Mouse (Mus musculus) gastrocnemius, adult 2 months (tissue): Measurements from ENCODE around the gene Hsf2bp. TPM values are rescaled to one million over a fixed set of nuclear protein-coding genes. Genes with fewer than 3 reads are reported as not detected.
"Not testable (repeated sequence)": the region's sequence is repeated elsewhere in the genome, so short reads cannot be mapped to it uniquely, and the experiment has no call there.

Experiments used
- DNase-seq: peaks from one replicate; pipeline ENCODE4 v3.0.0; 2022
- H3K27ac ChIP-seq: fragments of 200-600 bp; 2 replicates; pipeline ENCODE4 v1.8.1; 2022; ENCODE audit warnings: mild to moderate bottlenecking
- H3K4me3 ChIP-seq: fragments of 200-600 bp; 2 replicates; pipeline ENCODE4 v1.8.1; 2022; ENCODE audit warnings: mild to moderate bottlenecking, moderate library complexity
- CTCF ChIP-seq: fragments of 200-600 bp; IDR thresholded peaks from 2 replicates; pipeline ENCODE4 v1.8.1; 2022; ENCODE audit warnings: antibody characterized with exemption, mild to moderate bottlenecking, moderate library complexity
- intact Hi-C: fragments of 180-260 bp; cut with DNase I; formaldehyde crosslinking; loops from one replicate; pipeline ENCODE4 v1.15.1; 2025
- long read RNA-seq, 2 experiments: library from polyadenylated mRNA; stranded (forward); transcript quantifications; one replicate each; pipeline ENCODE4 v2.0.0; 2021
- total RNA-seq, 2 experiments: library from RNA; stranded (reverse); gene quantifications; 2 replicates each; pipeline ENCODE4 v1.2.3; 2021

Gene Hsf2bp
- total RNA-seq: 1 to 10 TPM in 1 of 2 experiments, under 1 TPM in 1; 0.46 to 1.5 TPM
- long read RNA-seq, experiment 1, partial matches to known transcripts: 1 of 1 reads
- long read RNA-seq, experiment 1, other reads (novel, unspliced or antisense): 0 of 1 reads
- long read RNA-seq, experiment 2: 0 reads

- Histone ChIP-seq H3K4me3 (peak within 1 kb of the TSS; percentile 92), H3K27ac (peak within 1 kb of the TSS; percentile 88)
- intact Hi-C loops: loop anchor here (5.0 kb wide), 1 partner anchor 171 kb away; no protein-coding TSS in a partner anchor
- no peak for TF ChIP-seq CTCF
- DNase-seq: peak; percentile 86
Observed at GRCm38 (mm10) chr17:32035609-32036508, at the start of gene Hsf2bp, which contains the start of gene Rrp1b. Hsf2bp (minus strand) TSS chr17:32036349. Rrp1b (plus strand) TSS chr17:32036100.

GRCm38 (mm10) chr17:32083351-32083750 lies 47.2 kb upstream of the Hsf2bp start:
- Histone ChIP-seq H3K4me3 (no peak overlapping the region), H3K27ac (no peak overlapping the region)
- intact Hi-C loops: no loop called here
- DNase-seq: no peak
- TF ChIP-seq CTCF: no peak

DNA sequence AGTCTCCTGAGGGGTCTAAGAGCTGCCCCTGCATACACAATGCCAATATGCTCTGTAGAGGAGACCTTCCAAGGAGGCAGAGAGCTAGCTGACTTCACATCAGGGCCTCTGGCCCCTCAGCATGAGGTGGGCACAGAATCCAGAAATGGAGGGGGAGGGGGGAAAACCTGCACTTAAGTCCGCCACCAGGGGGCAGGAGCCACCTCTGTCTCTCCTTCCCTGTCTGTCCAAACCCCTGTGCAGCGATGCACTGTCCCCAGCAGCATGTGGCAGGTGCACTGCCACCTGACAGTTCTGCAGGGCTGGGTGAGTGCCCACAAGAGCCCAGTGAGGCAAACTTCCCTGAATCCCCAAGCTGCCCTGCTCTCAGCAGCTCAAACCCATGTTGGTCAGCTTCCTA lies 39.0 kb upstream of the Hsf2bp start:
- peak; percentile 62 for DNase-seq
- Histone ChIP-seq H3K4me3 (no peak overlapping the region), H3K27ac (no peak overlapping the region)
- intact Hi-C loops: loop anchor here (2.0 kb wide), 1 partner anchor 136 kb away; no protein-coding TSS in a partner anchor
- TF ChIP-seq CTCF: peak; percentile 75

DNA sequence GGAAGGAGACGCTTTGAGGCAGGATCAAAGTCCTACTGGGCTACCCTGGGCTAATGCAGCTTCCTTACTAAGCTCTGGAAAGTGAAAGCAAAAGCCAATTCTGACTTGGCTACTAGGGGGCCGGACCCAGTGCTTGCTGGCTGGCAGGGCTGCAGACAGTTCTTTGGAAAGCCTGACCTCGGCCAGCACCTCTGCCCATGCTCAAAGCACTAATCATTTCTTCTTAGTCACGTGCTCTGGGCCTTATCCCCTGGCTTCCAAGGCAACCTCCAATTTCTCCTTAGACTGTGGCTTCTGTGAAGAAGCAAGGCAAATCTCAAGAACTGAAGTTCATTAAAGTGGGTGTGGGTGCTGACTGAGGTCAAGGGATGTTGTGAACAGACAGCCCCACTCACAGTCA lies 38.5 kb upstream of the Hsf2bp start:
- no peak overlapping the region for H3K4me3 ChIP-seq
- intact Hi-C loops: loop anchor here (2.0 kb wide), 1 partner anchor 136 kb away; no protein-coding TSS in a partner anchor
- no peak overlapping the region for H3K27ac ChIP-seq
- no peak for TF ChIP-seq CTCF
- DNase-seq: no peak

- TF ChIP-seq CTCF: peak; percentile 95
- Histone ChIP-seq H3K4me3 (no peak overlapping the region), H3K27ac (no peak overlapping the region)
- peak; percentile 89 for DNase-seq
- intact Hi-C loops: loop anchor here (1.0 to 2.0 kb wide), 2 partner anchors 47 to 388 kb away; no protein-coding TSS in a partner anchor
Observed at GRCm38 (mm10) chr17:32073359-32073758, 37.2 kb upstream of the Hsf2bp start.

GRCm38 (mm10) chr17:32068810-32069209 lies 32.7 kb upstream of the Hsf2bp start:
- intact Hi-C loops: no loop called here
- Histone ChIP-seq H3K27ac (no peak overlapping the region), H3K4me3 (no peak overlapping the region)
- TF ChIP-seq CTCF: no peak
- no peak for DNase-seq

- no peak overlapping the region for H3K27ac ChIP-seq
- no peak for DNase-seq
- no peak overlapping the region for H3K4me3 ChIP-seq
- TF ChIP-seq CTCF: no peak
- intact Hi-C loops: no loop called here
Observed at GRCm38 (mm10) chr17:32068381-32068780, 32.2 kb upstream of the Hsf2bp start.

GRCm38 (mm10) chr17:32067541-32067940 lies 31.4 kb upstream of the Hsf2bp start:
- no peak for TF ChIP-seq CTCF
- Histone ChIP-seq H3K4me3 (no peak overlapping the region), H3K27ac (no peak overlapping the region)
- intact Hi-C loops: no loop called here
- DNase-seq: no peak

DNA sequence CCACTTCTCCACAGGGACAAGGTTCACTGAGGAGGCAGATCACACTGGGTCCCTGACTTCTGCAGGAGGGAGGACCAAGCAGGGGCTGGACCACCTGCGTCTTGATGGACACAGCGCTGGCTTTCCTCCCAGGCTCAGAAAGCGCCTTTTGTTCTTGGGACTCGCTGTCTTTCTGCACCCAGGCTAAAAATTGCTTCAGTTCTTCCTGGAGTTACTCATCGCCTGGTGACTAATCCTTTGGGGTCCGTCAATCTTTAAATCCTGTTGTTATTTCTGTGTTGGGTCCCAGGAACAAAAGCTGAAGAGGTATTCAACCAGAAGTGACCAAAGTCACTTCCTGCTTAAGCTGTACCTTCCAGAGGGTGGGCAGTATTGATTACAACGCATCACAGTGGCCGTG lies 28.6 kb upstream of the Hsf2bp start:
- H3K27ac ChIP-seq, H3K4me3 ChIP-seq, intact Hi-C loops, DNase-seq: not testable (repeated sequence)

DNA sequence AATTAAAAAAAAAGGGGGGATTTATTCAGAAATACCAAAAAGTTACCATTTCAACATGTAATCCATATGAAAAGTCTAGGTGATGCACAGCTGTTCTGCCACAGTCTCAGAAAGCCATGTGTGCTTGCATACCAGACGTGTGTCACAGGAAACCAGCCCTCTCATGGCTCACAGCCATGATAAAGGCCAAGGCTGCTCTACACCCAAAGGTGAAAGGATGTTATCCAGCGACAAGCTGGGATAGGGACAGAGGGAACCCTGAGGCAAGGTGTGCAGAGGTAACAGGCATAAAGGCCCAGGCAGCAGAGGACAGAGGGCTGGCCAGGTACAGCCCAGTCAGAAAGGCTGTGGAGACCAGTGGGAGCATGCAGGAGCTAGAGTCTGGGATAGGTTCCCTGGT lies 27.5 kb upstream of the Hsf2bp start:
- no peak for DNase-seq
- intact Hi-C loops: no loop called here
- H3K4me3 ChIP-seq: no peak overlapping the region
- no peak for TF ChIP-seq CTCF
- no peak overlapping the region for H3K27ac ChIP-seq

GRCm38 (mm10) chr17:32061219-32061618 lies 25.1 kb upstream of the Hsf2bp start:
- intact Hi-C loops: no loop called here
- no peak for TF ChIP-seq CTCF
- no peak overlapping the region for H3K4me3 ChIP-seq
- no peak for DNase-seq
- no peak overlapping the region for H3K27ac ChIP-seq

DNA sequence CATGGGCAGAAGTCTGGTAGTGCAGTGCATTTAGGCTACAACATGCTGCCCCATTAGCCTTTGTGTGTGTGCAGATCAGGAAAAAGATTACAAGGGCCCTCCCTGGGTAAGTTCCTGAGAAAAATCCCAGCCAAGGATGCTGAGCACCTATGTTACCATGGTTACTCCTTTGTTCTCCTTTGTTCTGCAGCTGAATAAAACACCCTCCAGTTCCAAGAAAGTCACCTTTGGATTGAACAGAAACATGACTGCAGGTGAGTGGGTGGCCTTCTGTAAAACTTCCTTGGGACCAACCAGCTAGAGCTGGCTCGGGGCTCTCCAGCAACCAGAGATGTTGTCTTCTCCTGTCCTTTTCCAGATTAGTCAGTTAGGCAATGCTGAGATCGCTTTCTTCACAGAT lies 22.9 kb upstream of the Hsf2bp start:
- intact Hi-C loops: no loop called here
- no peak overlapping the region for H3K4me3 ChIP-seq
- no peak for TF ChIP-seq CTCF
- DNase-seq: no peak
- H3K27ac ChIP-seq: no peak overlapping the region

GRCm38 (mm10) chr17:32057843-32058242 lies 21.7 kb upstream of the Hsf2bp start:
- no peak for DNase-seq
- Histone ChIP-seq H3K27ac (no peak overlapping the region), H3K4me3 (no peak overlapping the region)
- intact Hi-C loops: no loop called here
- no peak for TF ChIP-seq CTCF
